Mouse (Mus musculus): ENCODE measurements around the gene Alkbh7. TPM values are rescaled to one million over a fixed set of nuclear protein-coding genes. Genes with fewer than 3 reads are reported as not detected.

Gene Alkbh7
- polyA plus RNA-seq (2017; shearing (Covaris generic)), result 10 to 100 TPM; 22.6 to 26.9 TPM

DNA sequence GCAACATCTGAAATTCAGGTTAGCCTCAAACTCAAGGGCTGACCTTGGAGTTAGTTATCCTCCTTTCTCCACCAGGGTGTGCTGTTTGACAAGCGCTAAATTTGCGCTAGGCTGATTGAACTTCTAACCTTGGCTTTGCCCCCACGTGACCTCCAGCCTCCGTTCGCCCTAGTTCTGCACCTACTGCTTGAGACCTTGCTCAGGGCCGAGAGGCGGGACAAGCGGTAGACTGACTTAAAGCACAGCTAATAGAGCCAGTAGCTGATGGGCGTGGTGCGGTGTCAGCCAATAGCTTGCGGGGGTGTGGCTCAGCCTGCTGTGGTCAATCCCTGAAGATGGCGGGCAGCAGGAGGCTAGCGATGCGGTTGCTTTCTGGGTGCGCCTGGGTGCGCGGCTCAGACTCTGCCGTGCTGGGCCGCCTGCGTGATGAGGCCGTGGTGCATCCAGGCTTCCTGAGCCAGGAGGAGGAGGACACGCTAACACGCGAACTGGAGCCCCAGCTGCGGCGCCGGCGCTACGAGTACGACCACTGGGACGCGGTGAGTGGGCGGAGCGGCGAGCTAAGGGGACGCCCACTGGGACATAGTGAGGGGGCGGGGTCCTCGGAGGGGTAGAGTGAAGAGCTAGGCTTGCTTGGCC lies at the start of gene Alkbh7:
TSS of gene Alkbh7 (plus strand) at position 311 of the 639 bp plus-strand sequence.
- peak; percentile 100 for ATAC-seq

GRCm38 (mm10) chr17:56950915-56951314 lies 46.2 kb upstream of the Alkbh7 start:
- ATAC-seq, result peak; percentile 52

GRCm38 (mm10) chr17:56952639-56953038 lies 44.5 kb upstream of the Alkbh7 start:
- ATAC-seq, result no peak

GRCm38 (mm10) chr17:56954871-56955270 lies 42.3 kb upstream of the Alkbh7 start:
- no peak for ATAC-seq

- peak; percentile 46 for ATAC-seq
These were observed 39.2 kb upstream of the Alkbh7 start for GRCm38 (mm10) chr17:56957763-56958429.

- ATAC-seq, result no peak
These were observed 38.5 kb upstream of the Alkbh7 start for GRCm38 (mm10) chr17:56958667-56959066.

- no peak for ATAC-seq
These were observed 35.3 kb upstream of the Alkbh7 start for GRCm38 (mm10) chr17:56961880-56962279.

GRCm38 (mm10) chr17:56962642-56963405 lies 34.3 kb upstream of the Alkbh7 start:
- ATAC-seq, result no peak

- ATAC-seq, result no peak
These were observed 33.5 kb upstream of the Alkbh7 start for GRCm38 (mm10) chr17:56963646-56964045.

DNA sequence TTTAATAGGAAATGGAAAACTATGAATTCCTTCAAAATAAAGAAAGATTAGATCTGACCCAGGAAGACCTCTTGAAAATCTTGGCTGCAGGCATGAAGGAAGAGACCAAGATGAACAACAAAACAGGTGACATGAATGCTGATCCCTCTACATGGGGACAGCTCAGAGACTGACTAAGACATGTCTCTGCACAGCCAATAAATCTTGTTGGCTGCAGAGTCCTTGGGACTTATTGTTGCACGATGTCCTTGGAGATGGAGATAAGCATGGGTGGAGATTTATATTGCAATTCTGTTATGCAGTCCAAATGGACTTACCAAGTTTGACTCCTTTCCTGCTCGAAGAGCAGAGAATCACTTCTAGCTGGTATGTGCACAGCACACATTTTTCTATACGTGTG lies 27.8 kb upstream of the Alkbh7 start:
- no peak for ATAC-seq

DNA sequence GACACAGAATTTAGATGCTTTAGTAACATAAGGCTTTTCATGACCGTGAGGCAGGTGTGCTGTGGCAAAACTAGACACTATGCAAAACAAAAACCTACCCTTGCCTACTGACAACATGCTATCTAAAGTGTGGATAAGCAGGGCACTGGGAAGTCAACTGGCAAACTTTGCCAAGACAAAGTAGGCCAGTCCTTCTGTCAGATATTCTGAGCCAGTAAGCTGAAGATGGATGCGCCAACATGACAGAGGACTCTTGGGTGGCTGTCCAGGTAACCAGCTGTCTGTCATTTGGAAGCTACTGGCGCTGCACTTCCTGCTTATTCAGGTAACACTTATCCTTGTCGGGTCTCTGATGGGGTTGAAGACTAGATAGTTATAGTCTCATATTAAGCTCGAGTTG lies 27.1 kb upstream of the Alkbh7 start:
- no peak for ATAC-seq

DNA sequence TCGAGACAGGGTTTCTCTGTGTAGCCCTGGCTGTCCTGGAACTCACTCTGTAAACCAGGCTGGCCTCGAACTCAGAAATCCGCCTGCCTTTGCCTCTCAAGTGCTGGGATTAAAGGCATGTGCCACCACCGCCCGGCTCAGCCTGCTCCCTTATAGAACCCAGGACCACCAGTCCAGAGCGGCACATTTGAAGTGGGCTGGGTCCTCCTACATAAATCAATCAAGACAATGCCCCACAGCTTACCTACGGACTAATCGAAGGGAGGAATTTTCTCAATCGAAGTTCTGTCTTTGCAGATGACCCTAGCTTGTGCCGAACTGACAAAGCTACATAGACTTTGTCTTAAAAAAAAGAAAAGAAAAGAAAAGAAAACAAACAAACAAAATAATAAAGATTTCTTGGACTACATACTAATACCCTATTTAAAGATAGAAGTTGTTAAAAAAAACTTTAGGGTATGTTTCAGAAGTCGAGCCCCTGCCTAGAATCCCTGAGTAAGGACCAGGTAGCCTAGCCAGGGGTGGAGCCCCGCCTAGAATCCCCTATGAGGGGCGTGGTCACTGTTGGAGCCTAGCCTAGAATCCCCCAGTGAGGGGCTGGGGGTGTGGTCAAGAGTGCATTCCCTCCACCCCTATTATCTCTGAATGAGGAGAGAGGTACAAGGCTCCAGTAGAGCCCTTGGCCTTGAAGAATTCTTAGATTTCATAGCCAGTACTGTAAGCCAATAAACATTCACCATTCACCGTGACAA lies 23.0 kb upstream of the Alkbh7 start:
- ATAC-seq, result no peak

DNA sequence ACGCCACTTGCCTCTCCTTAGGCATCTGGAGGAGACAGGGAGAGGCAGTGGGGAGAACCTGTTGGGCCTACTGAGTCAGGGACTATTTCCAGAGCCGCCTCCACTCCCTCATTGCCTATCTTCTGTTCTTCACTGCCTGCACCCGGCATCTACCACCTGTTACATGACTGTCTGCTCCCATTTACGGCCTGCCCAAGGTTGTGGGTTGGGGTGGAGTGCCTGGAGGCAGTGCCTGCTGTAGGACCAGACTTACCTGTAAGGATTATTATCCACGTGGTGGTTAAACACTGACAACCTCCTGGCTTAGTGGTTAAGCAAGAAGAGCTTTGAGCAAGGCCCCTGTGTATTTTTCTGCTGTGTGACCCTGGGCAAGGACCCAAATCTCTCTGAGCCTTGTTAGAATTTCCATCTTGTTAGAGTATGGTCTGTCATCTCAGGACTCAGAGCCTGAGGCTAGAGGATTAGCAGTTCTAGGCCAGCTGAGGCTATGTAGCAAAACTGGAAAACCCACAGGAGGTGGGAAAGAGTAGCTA lies 22.4 kb upstream of the Alkbh7 start:
- no peak for ATAC-seq

GRCm38 (mm10) chr17:56975391-56975790 lies 21.7 kb upstream of the Alkbh7 start:
- ATAC-seq, result no peak

DNA sequence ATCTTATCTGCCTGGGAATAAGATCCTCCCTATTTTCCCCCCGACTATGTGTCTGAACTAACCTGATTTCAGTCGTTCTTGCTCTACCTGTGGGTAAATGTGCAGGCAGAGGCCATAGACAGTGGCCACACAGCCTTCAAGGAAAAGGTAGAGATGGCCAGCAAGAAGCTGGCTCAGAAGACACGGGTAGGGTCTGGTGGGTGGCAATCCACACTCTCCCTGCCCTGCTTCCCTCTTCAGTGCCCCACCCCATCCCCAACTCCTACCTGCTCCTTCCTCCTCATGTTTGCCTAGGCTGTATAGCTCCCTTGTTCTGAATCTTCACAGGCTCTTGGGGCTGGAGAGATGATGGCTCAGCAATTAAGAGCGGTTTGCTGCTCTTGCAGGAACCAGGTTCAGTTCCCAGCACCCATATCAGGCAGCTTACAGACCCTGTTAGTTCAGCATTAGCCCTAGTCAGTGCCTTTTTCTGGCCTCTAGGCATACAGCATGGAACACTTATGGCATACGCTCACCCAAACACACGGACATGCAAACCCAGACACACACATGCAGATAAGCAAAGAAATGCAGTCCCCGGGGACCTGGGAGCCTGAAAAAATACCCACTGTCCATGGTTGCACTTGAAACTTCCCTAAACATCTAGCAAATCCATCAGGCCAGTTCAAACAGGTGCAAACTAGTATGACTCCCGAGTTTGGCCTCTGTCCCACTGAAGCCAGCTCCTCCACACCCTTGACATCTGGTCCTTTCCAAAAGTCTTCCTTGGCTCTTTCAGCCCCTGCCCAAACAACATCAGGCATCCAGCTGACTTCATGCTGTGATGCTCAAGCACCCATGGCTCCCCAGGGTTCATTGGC lies 20.4 kb upstream of the Alkbh7 start:
- no peak for ATAC-seq

GRCm38 (mm10) chr17:56979524-56979923 lies 17.6 kb upstream of the Alkbh7 start:
- no peak for ATAC-seq

DNA sequence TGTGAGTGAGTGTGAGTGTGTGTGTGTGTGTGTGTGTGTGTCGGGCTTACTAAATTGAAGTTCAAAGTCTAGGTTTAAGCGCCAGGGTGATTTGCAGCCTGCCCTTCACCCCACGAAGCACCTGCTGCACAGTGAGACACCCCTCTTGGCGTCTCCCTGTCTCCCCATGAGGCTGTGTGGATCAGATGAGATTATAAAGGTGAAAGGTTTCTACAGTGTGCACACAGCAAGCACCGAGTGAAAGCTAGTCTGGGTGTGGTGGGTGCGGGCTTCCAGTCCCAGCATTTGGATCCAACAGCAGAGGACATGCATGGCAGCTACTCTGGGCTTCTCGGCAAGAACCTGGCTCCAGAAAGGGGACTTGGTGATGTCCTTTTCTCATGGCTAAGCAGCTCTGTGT lies 16.1 kb upstream of the Alkbh7 start:
- ATAC-seq, result no peak

DNA sequence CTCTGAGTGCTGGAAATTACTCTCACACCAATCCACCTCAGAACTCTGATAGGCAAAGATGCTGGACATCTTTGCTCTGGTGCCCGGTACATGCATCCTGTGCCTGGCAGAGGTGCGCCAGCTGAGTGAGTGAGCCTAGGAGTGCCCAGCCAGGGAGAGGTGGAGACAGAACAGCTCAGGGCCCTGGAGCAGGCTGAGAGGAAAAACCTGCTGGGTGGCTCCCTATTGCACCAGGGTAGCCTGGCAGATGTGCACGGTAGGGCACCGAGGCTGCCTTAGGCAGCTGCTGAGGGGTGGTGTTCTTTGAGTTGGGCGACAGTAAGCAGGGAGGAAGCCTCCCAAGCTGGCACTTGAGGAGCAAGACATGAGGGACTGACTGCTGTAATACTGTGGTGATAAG lies 15.1 kb upstream of the Alkbh7 start, which contains the start of gene Acer1:
TSS of gene Acer1 (minus strand) at position 114 of the 400 bp plus-strand sequence.
- no peak for ATAC-seq

- ATAC-seq, result no peak
These were observed 12.3 kb upstream of the Alkbh7 start for GRCm38 (mm10) chr17:56984886-56985285.

- no peak for ATAC-seq
These were observed 11.5 kb upstream of the Alkbh7 start for GRCm38 (mm10) chr17:56985656-56986055.

GRCm38 (mm10) chr17:56986105-56986805 lies 10.9 kb upstream of the Alkbh7 start:
- no peak for ATAC-seq
